Mouse (Mus musculus) forebrain, embryonic 16.5 days (tissue): ENCODE results near the gene Jakmip3. TPM values are rescaled to one million over a fixed set of nuclear protein-coding genes. Genes with fewer than 3 reads are reported as not detected.
A peak's percentile ranks its signal among the peaks of the same experiment; 100 is the strongest.

Experiments
- ATAC-seq: fragments of 200-750 bp; cut with Nextera tagmentation; 2 replicates; pipeline ENCODE4 v1.8.0; 2017; ENCODE audit warnings: mild to moderate bottlenecking, moderate library complexity
- H3K27ac ChIP-seq: fragments of 300-500 bp; sonication (generic); 2 replicates; pipeline ENCODE4 v1.5.1; 2014; ENCODE audit warnings: low read length, control low read depth
- H3K27me3 ChIP-seq: fragments of 300-500 bp; sonication (generic); replicated peaks from 2 replicates; pipeline ENCODE4 v1.6.1; 2014; ENCODE audit warnings: low read length; ENCODE audit not compliant: control insufficient read depth, insufficient read depth
- H3K36me3 ChIP-seq: fragments of 300-500 bp; sonication (generic); 2 replicates; pipeline ENCODE4 v1.6.1; 2014; ENCODE audit not compliant: control insufficient read depth, insufficient read depth
- H3K4me1 ChIP-seq: fragments of 300-500 bp; sonication (generic); replicated peaks from 2 replicates; pipeline ENCODE4 v1.6.1; 2014; ENCODE audit warnings: low read length; ENCODE audit not compliant: control insufficient read depth, insufficient read depth
- H3K4me2 ChIP-seq: fragments of 300-500 bp; sonication (generic); 2 replicates; pipeline ENCODE4 v1.6.1; 2014; ENCODE audit warnings: mild to moderate bottlenecking, low read length, control low read depth
- H3K4me3 ChIP-seq: fragments of 300-500 bp; sonication (generic); replicated peaks from 2 replicates; pipeline ENCODE4 v1.5.1; 2014; ENCODE audit warnings: mild to moderate bottlenecking, low read length, control low read depth
- H3K9ac ChIP-seq: fragments of 300-500 bp; sonication (generic); replicated peaks from 2 replicates; pipeline ENCODE4 v1.6.1; 2014; ENCODE audit warnings: low read depth, low read length, control low read depth
- H3K9me3 ChIP-seq: fragments of 300-500 bp; sonication (generic); 2 replicates; pipeline ENCODE4 v1.6.1; 2016; ENCODE audit warnings: low read length; ENCODE audit not compliant: control insufficient read depth
- WGBS: fragments of 180-500 bp; shearing (Covaris S2); extraction: QIAGEN DNeasy Blood & Tissue Kit; methylation state at CpG from one replicate; pipeline ENCODE4 v1.1.7; 2014; 5-methylcytosine and 5-hydroxymethylcytosine counted together
- polyA plus RNA-seq: library from polyadenylated mRNA; unstranded; fragments of >200 nt; fragmentation: Nextera tagmentation; extraction: Ambion mirVana; gene quantifications from 2 replicates; pipeline ENCODE4 v1.2.1, GENCODE M21; 2015

The Jakmip3 gene
- polyA plus RNA-seq, 1 experiment from 2014 or later, result 10.6 TPM

- Histone ChIP-seq H3K9ac (no peak overlapping the region), H3K4me2 (no peak overlapping the region), H3K4me1 (peaks cover 30% of the 10 kb centered on the region), H3K9me3 (no peaks in the 10 kb centered on the region), H3K27ac (no peak overlapping the region), H3K36me3 (no peaks in the 10 kb centered on the region), H3K4me3 (no peak overlapping the region), H3K27me3 (peaks cover 6% of the 10 kb centered on the region)
- WGBS, result 50% methylated on average over 1 of the region's 1 CpGs
- ATAC-seq, result no peak
Observed at GRCm38 (mm10) chr7:139084316-139084715, 143.8 kb downstream of the Jakmip3 start.

GRCm38 (mm10) chr7:139085629-139086194, 145.2 kb downstream of the Jakmip3 start, which contains the start of gene Dpysl4:
TSS of gene Dpysl4 (plus strand) at chr7:139086001.
- no peaks in the 10 kb centered on the region for H3K36me3 ChIP-seq
- peak within 1 kb of the TSS; percentile 87 for H3K4me2 ChIP-seq
- H3K9me3 ChIP-seq, result no peaks in the 10 kb centered on the region
- H3K4me3 ChIP-seq, result peak within 1 kb of the TSS; percentile 79
- peak within 1 kb of the TSS; percentile 72 for H3K9ac ChIP-seq
- 7% methylated on average over 30 of the region's 32 CpGs for WGBS
- peaks cover 6% of the 10 kb centered on the region for H3K27me3 ChIP-seq
- H3K4me1 ChIP-seq, result peaks cover 38% of the 10 kb centered on the region
- ATAC-seq, result peak; percentile 75
- peak within 1 kb of the TSS; percentile 51; the same call in 1 of the 2 replicates for H3K27ac ChIP-seq

- Histone ChIP-seq H3K36me3 (0 out of 2 replicates have a peak, but pooled peaks cover 2% of the 10 kb centered on the region), H3K9me3 (no peaks in the 10 kb centered on the region), H3K4me2 (peak overlapping the region; percentile 87), H3K27ac (peak overlapping the region; percentile 51; the same call in 1 of the 2 replicates), H3K4me1 (peaks cover 38% of the 10 kb centered on the region), H3K9ac (peak overlapping the region; percentile 72), H3K27me3 (peaks cover 6% of the 10 kb centered on the region), H3K4me3 (peak overlapping the region; percentile 79)
- under 1% methylated on average over 61 of the region's 61 CpGs for WGBS
- peak; percentile 57 for ATAC-seq
Observed at GRCm38 (mm10) chr7:139086195-139087158, 145.9 kb downstream of the Jakmip3 start.

GRCm38 (mm10) chr7:139087801-139088200, 147.3 kb downstream of the Jakmip3 start:
- Histone ChIP-seq H3K27ac (no peak overlapping the region; the same call in 1 of the 2 replicates), H3K9me3 (no peaks in the 10 kb centered on the region), H3K27me3 (0 out of 2 replicates have a peak, but pooled peaks cover 6% of the 10 kb centered on the region), H3K4me2 (peak overlapping the region; percentile 87), H3K4me3 (no peak overlapping the region), H3K36me3 (0 out of 2 replicates have a peak, but pooled peaks cover 4% of the 10 kb centered on the region), H3K9ac (no peak overlapping the region), H3K4me1 (peaks cover 38% of the 10 kb centered on the region)
- WGBS, result 23% methylated on average over 2 of the region's 2 CpGs
- ATAC-seq, result peak; percentile 70

- 70% methylated on average over 12 of the region's 12 CpGs for WGBS
- Histone ChIP-seq H3K9ac (no peak overlapping the region), H3K4me1 (peaks cover 38% of the 10 kb centered on the region), H3K27ac (no peak overlapping the region), H3K4me3 (no peak overlapping the region), H3K27me3 (0 out of 2 replicates have a peak, but pooled peaks cover 4% of the 10 kb centered on the region), H3K9me3 (no peaks in the 10 kb centered on the region), H3K4me2 (no peak overlapping the region), H3K36me3 (0 out of 2 replicates have a peak, but pooled peaks cover 4% of the 10 kb centered on the region)
- no peak for ATAC-seq
Observed at GRCm38 (mm10) chr7:139089892-139090874, 149.7 kb downstream of the Jakmip3 start.

GRCm38 (mm10) chr7:139091681-139092080, 151.2 kb downstream of the Jakmip3 start:
- ATAC-seq, result no peak
- Histone ChIP-seq H3K27ac (no peak overlapping the region), H3K4me1 (peaks cover 33% of the 10 kb centered on the region), H3K36me3 (0 out of 2 replicates have a peak, but pooled peaks cover 4% of the 10 kb centered on the region), H3K9me3 (no peaks in the 10 kb centered on the region), H3K4me2 (no peak overlapping the region), H3K9ac (no peak overlapping the region), H3K4me3 (no peak overlapping the region), H3K27me3 (0 out of 2 replicates have a peak, but pooled peaks cover 2% of the 10 kb centered on the region)
- WGBS, result 95% methylated on average over 9 of the region's 9 CpGs

- no peak overlapping the region for H3K27ac ChIP-seq
- H3K4me1 ChIP-seq, result peaks cover 23% of the 10 kb centered on the region
- WGBS, result 97% methylated on average over 5 of the region's 5 CpGs
- H3K4me2 ChIP-seq, result no peak overlapping the region
- no peak overlapping the region for H3K4me3 ChIP-seq
- H3K9me3 ChIP-seq, result no peaks in the 10 kb centered on the region
- H3K36me3 ChIP-seq, result 0 out of 2 replicates have a peak, but pooled peaks cover 4% of the 10 kb centered on the region
- no peak overlapping the region for H3K9ac ChIP-seq
- ATAC-seq, result no peak
- H3K27me3 ChIP-seq, result no peaks in the 10 kb centered on the region
Observed at GRCm38 (mm10) chr7:139092676-139093075, 152.1 kb downstream of the Jakmip3 start.

GRCm38 (mm10) chr7:139093124-139093523, 152.6 kb downstream of the Jakmip3 start:
- 80% methylated on average over 5 of the region's 5 CpGs for WGBS
- ATAC-seq, result no peak
- H3K9me3 ChIP-seq, result no peaks in the 10 kb centered on the region
- no peak overlapping the region for H3K27ac ChIP-seq
- no peak overlapping the region for H3K4me3 ChIP-seq
- no peak overlapping the region for H3K4me2 ChIP-seq
- H3K36me3 ChIP-seq, result 0 out of 2 replicates have a peak, but pooled peaks cover 4% of the 10 kb centered on the region
- H3K4me1 ChIP-seq, result peaks cover 19% of the 10 kb centered on the region
- H3K27me3 ChIP-seq, result no peaks in the 10 kb centered on the region
- H3K9ac ChIP-seq, result no peak overlapping the region
